Mouse (Mus musculus) megakaryocyte-erythroid progenitor cell, adult 5-6 weeks (primary cell): Measurements from ENCODE around the gene Ect2l. TPM values are rescaled to one million over a fixed set of nuclear protein-coding genes. Genes with fewer than 3 reads are reported as not detected.

Experiments used
- ATAC-seq: replicated peaks from 2 replicates; pipeline ENCODE4 v1.8.0; 2016; ENCODE audit warnings: mild to moderate bottlenecking, inconsistent platforms; ENCODE audit not compliant: severe bottlenecking, poor library complexity, low FRiP score, low TSS enrichment
- total RNA-seq, 2 experiments: library from RNA; stranded (forward) in 1 of 2; stranded (reverse) in 1 of 2; fragments of 200-1000, 215-1000 nt in 1 of 2; fragments of >200 nt in 1 of 2; fragmentation: Nextera tagmentation in 1 of 2; gene quantifications; 2 replicates each; pipeline ENCODE4 v1.2.3; 2014 to 2017

Gene Ect2l
- total RNA-seq, 2 experiments from 2014 or later: 3.7 TPM; not detected in 1

- ATAC-seq: 0 out of 2 replicates have a peak, but pooled peaks have one; percentile 26
These were observed 99.8 kb downstream of the Ect2l start for GRCm38 (mm10) chr10:18110940-18111339.

- 0 out of 2 replicates have a peak, but pooled peaks have one; percentile 26 for ATAC-seq
These were observed 103.2 kb downstream of the Ect2l start for GRCm38 (mm10) chr10:18107471-18107870.

GRCm38 (mm10) chr10:18102166-18102565 lies 108.5 kb downstream of the Ect2l start:
- no peak for ATAC-seq

GRCm38 (mm10) chr10:18090691-18091090 lies 120.0 kb downstream of the Ect2l start:
- no peak for ATAC-seq

- ATAC-seq: peak; percentile 80; the same call in 1 of the 2 replicates
These were observed 127.9 kb downstream of the Ect2l start for GRCm38 (mm10) chr10:18082772-18083171.

- no peak for ATAC-seq
These were observed 129.2 kb downstream of the Ect2l start for GRCm38 (mm10) chr10:18081536-18081935.

Other genes starting within 250 kb of the Ect2l start
- gene Abracl, start 187.6 kb downstream of the Ect2l start, total RNA-seq (2014; fragmentation: Nextera tagmentation): 83.6 and 104 TPM in 2 replicates
- gene Abracl, start 187.6 kb downstream of the Ect2l start, total RNA-seq (2017): 129 and 168 TPM in 2 replicates
- 44.4 and 55.8 TPM in 2 replicates for gene Reps1, start 155.0 kb downstream of the Ect2l start, total RNA-seq (2014; fragmentation: Nextera tagmentation)
- gene Reps1, start 155.0 kb downstream of the Ect2l start, total RNA-seq (2017): 23.0 and 25.5 TPM in 2 replicates
- 15.5 and 17.8 TPM in 2 replicates for gene Ccdc28a, start 24.1 kb upstream of the Ect2l start, total RNA-seq (2014; fragmentation: Nextera tagmentation)
- gene Ccdc28a, start 24.1 kb upstream of the Ect2l start, total RNA-seq (2017): 4.3 and 9.2 TPM in 2 replicates
- gene Nhsl1, start 108.1 kb upstream of the Ect2l start, total RNA-seq (2014; fragmentation: Nextera tagmentation): 0.99 and 1.2 TPM in 2 replicates
- 0.42 TPM in 1 of 2 replicates, not detected in the other for gene Nhsl1, start 108.1 kb upstream of the Ect2l start, total RNA-seq (2017)